Mouse (Mus musculus) forebrain, embryonic 14.5 days (tissue): ENCODE measurements at regions not wholly inside any gene's neighbourhood (a gene's known extent, or its start where the extent isn't known, plus 50 kb on each side); places are given as distances from the start of the nearest gene placed in this dataset.

Experiments
- ATAC-seq: fragments of 200-750 bp; cut with Nextera tagmentation; 2 replicates; pipeline ENCODE4 v1.8.0; 2017; ENCODE audit warnings: mild to moderate bottlenecking, moderate library complexity
- DNase-seq: peaks from one replicate; pipeline ENCODE4 v3.0.0-alpha.2; 2015; ENCODE audit warnings: low spot score
- H3K27ac ChIP-seq: fragments of 300-500 bp; sonication (generic); 2 replicates; pipeline ENCODE4 v1.5.1; 2014; ENCODE audit warnings: low read depth, mild to moderate bottlenecking, control low read depth, low read length, moderate library complexity
- H3K27me3 ChIP-seq: fragments of 300-500 bp; sonication (generic); replicated peaks from 2 replicates; pipeline ENCODE4 v1.6.1; 2014; ENCODE audit warnings: low read length, control low read depth, mixed read lengths; ENCODE audit not compliant: control insufficient read depth, insufficient read depth
- H3K36me3 ChIP-seq: fragments of 300-500 bp; sonication (generic); 2 replicates; pipeline ENCODE4 v1.6.1; 2014; ENCODE audit warnings: low read length, control low read depth; ENCODE audit not compliant: control insufficient read depth, insufficient read depth
- H3K4me1 ChIP-seq: fragments of 300-500 bp; sonication (generic); 2 replicates; pipeline ENCODE4 v1.6.1; 2014; ENCODE audit warnings: antibody characterized with exemption, low read length, control low read depth; ENCODE audit not compliant: control insufficient read depth, insufficient read depth
- H3K4me2 ChIP-seq: fragments of 300-500 bp; sonication (generic); 2 replicates; pipeline ENCODE4 v1.6.1; 2014; ENCODE audit warnings: mild to moderate bottlenecking, control low read depth, low read length
- H3K4me3 ChIP-seq: fragments of 300-500 bp; sonication (generic); 2 replicates; pipeline ENCODE4 v1.5.1; 2014; ENCODE audit warnings: low read depth, low read length, control low read depth
- H3K9ac ChIP-seq: fragments of 300-500 bp; sonication (generic); 2 replicates; pipeline ENCODE4 v1.6.1; 2014; ENCODE audit warnings: mild to moderate bottlenecking, low read length, control low read depth, moderate library complexity
- H3K9me3 ChIP-seq: fragments of 300-500 bp; sonication (generic); replicated peaks from 2 replicates; pipeline ENCODE4 v1.6.1; 2016; ENCODE audit warnings: low read length, control low read depth, mixed read lengths; ENCODE audit not compliant: control insufficient read depth
- WGBS: fragments of 180-500 bp; shearing (Covaris S2); extraction: QIAGEN DNeasy Blood & Tissue Kit; methylation state at CpG from one replicate; pipeline ENCODE4 v1.1.7; 2014; 5-methylcytosine and 5-hydroxymethylcytosine counted together

DNA sequence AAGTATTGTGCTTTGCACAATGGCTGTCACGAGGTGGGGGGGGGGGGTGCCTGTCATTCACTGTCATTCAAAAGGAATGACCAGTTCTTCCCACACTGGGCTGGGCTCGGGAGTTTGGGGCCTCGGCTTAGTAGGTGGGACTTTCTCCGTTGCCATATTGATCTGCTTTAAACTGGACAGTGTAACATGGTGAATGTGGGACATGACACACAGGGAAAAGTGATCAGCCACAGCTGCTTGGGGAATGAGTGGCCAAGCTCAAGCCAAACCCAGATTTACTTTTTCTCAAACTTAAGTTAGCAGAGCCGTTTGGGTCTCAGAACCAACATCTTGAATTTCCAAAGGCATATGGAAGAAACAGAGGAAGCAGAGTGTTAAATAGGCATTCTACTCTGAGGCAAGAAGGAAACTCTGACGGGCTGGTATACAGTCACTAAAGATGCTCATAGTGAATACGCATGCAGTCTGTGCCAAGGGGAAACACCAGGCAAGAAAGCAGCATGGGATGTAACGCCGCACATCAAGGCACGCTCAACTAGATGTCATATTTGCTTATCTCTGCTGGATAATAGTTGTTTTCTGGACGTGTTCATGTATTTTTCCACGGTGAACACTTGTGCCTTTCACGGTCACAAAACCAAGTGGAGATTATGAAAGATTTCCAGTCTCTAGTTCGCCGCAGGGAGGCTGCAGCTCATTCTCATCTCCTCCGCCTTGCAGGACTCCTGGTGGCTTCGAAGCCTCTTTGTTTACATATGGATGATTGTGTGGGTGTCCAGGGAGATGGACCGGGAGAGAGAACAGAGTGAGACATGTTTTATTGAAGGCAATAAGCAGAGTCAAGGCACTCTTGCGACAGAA is 72.3 kb upstream of the 1700024P04Rik start:
- H3K27ac ChIP-seq = no peak overlapping the region
- H3K4me3 ChIP-seq = no peak overlapping the region
- H3K4me2 ChIP-seq = no peak overlapping the region
- no peaks in the 10 kb centered on the region for H3K4me1 ChIP-seq
- no peaks in the 10 kb centered on the region for H3K36me3 ChIP-seq
- 74% methylated on average over 19 of the region's 19 CpGs for WGBS
- no peak overlapping the region for H3K9ac ChIP-seq
- H3K27me3 ChIP-seq = no peaks in the 10 kb centered on the region
- ATAC-seq = no peak
- H3K9me3 ChIP-seq = no peaks in the 10 kb centered on the region
- DNase-seq = no peak

DNA sequence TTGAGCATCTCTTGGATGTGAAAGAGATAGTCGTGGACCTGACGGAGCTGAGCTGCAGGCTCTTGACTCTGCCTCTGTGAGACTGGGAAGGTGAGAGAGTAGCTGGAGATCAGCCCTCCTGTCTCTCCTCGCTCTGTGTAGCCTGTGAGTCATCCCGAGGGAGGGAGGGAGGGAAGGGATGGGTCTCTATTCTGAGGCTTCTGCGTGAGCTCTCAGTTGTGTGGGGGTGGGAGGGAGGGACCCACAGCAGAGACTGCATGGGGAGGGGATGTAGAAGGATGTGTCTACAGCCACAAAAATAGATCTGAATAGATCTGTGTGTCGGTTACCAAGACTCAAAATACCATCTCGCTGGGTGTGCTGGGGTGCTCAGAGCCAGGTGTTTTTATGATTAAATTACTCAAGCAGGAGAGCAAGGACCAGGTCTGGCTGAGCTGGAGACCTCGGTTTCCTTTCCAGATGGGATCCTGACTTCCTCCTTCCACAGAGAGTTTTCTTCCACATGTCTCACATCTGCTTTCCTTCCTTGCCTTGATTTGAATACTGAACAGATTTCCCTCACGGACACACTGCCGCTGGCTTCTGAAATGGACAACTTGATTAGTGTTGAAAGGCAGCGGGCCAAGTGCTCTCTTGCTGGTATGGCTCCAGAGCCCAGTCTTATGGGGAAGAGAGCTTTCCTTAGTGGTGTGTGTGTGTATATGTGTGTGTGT is 71.4 kb upstream of the 1700024P04Rik start:
- H3K27ac ChIP-seq = no peak overlapping the region
- no peaks in the 10 kb centered on the region for H3K36me3 ChIP-seq
- DNase-seq = no peak
- H3K9me3 ChIP-seq = no peaks in the 10 kb centered on the region
- no peak overlapping the region for H3K4me3 ChIP-seq
- no peak overlapping the region for H3K4me2 ChIP-seq
- no peak overlapping the region for H3K9ac ChIP-seq
- 55% methylated on average over 11 of the region's 11 CpGs for WGBS
- H3K27me3 ChIP-seq = no peaks in the 10 kb centered on the region
- ATAC-seq = no peak
- no peaks in the 10 kb centered on the region for H3K4me1 ChIP-seq

DNA sequence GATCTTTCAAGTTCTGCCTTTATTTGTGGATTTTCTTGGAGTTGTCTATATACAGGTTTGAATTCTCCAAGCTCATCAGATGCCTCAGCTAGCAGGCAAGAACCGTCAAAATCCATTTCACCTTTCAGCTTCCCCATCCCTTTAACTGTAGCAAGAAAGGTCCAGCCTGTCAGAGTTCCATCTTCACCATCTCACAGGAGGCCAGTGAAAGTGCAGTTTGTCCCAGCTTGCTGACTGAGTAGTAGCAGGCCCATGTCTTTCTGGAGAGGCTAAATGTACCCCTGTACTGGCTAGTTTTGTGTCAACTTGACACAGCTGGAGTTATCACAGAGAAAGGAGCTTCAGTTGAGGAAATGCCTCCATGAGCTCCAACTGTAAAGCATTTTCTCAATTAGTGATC is 67.7 kb upstream of the 1700024P04Rik start:
- H3K4me1 ChIP-seq = no peaks in the 10 kb centered on the region
- no peaks in the 10 kb centered on the region for H3K27me3 ChIP-seq
- no peak overlapping the region for H3K4me3 ChIP-seq
- ATAC-seq = no peak
- H3K9ac ChIP-seq = no peak overlapping the region
- no peaks in the 10 kb centered on the region for H3K9me3 ChIP-seq
- 94% methylated on average over 1 of the region's 1 CpGs for WGBS
- H3K27ac ChIP-seq = no peak overlapping the region
- no peaks in the 10 kb centered on the region for H3K36me3 ChIP-seq
- no peak for DNase-seq
- no peak overlapping the region for H3K4me2 ChIP-seq

DNA sequence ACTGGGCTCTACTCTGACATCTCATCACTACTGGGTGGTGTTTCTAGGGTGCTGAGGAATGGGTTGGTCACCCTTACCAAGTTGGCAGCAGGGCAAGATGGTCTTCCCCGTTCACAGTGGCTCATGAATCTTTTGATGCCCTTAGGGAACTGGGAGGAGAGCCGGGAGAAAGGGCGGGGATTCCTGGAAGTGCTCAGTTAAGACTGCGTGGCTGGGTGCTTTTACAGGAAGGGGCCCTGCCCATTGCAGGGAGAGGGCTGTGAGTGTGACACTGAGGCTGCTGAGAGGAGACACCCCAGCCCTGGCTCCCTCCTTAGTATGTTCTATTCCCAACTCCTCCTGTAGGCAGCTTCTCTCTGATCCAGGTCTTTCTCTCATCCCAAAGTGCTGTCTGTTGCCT is 65.3 kb upstream of the 1700024P04Rik start:
- H3K4me3 ChIP-seq = no peak overlapping the region
- 55% methylated on average over 4 of the region's 4 CpGs for WGBS
- H3K4me1 ChIP-seq = no peaks in the 10 kb centered on the region
- no peak for DNase-seq
- H3K9me3 ChIP-seq = no peaks in the 10 kb centered on the region
- H3K27ac ChIP-seq = no peak overlapping the region
- ATAC-seq = no peak
- no peaks in the 10 kb centered on the region for H3K27me3 ChIP-seq
- H3K4me2 ChIP-seq = no peak overlapping the region
- no peaks in the 10 kb centered on the region for H3K36me3 ChIP-seq
- H3K9ac ChIP-seq = no peak overlapping the region

DNA sequence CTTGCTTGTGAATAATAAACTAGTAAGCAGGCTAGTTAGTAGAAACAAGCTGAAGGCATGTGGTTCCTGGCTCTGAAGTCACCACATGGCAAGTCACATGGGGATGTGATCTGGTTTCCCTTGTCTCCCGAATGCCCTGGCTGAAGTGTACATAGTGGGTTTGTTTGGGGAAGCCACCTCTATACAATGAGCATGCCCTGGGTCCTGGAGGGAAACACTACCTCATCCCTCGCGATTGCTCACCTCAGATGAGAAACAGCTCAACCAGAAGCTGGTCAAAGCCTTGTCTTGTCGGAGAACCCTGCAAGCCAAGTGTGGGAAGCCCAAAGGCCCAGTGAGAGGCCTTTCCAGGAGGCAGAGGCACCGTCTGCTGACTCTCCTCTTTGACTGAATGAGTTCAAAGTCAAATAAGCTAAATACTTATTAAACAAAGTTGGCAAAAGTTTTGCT is 64.3 kb upstream of the 1700024P04Rik start:
- Histone ChIP-seq H3K4me3 (no peak overlapping the region), H3K9ac (no peak overlapping the region), H3K4me2 (no peak overlapping the region), H3K36me3 (no peaks in the 10 kb centered on the region), H3K27ac (no peak overlapping the region), H3K9me3 (no peaks in the 10 kb centered on the region), H3K4me1 (no peaks in the 10 kb centered on the region), H3K27me3 (no peaks in the 10 kb centered on the region)
- ATAC-seq (no peak), DNase-seq (no peak)
- WGBS = 82% methylated on average over 5 of the region's 5 CpGs

DNA sequence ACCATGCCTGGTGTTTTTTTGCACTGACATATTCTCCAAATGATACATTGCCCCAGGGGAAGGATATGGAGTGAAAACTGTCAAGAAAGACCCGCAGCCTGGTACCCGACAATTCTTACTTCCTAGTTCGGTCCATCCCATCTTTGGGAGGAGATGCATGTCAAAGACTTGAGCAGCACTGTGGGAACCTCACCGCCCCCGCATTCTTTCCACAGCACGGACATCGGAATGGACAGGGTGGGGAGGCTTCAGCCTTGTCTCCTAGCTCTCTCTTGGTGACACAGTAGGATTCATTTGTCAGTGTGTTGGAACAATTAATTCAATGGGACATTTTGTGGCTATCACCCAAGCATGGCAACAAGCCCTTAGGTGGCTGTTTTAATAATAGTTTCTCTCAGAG is 62.9 kb upstream of the 1700024P04Rik start:
- Histone ChIP-seq H3K27me3 (no peaks in the 10 kb centered on the region), H3K27ac (no peak overlapping the region), H3K4me1 (no peaks in the 10 kb centered on the region), H3K9ac (no peak overlapping the region), H3K4me2 (no peak overlapping the region), H3K36me3 (no peaks in the 10 kb centered on the region), H3K9me3 (no peaks in the 10 kb centered on the region), H3K4me3 (no peak overlapping the region)
- no peak for DNase-seq
- ATAC-seq = no peak
- 93% methylated on average over 7 of the region's 7 CpGs for WGBS

DNA sequence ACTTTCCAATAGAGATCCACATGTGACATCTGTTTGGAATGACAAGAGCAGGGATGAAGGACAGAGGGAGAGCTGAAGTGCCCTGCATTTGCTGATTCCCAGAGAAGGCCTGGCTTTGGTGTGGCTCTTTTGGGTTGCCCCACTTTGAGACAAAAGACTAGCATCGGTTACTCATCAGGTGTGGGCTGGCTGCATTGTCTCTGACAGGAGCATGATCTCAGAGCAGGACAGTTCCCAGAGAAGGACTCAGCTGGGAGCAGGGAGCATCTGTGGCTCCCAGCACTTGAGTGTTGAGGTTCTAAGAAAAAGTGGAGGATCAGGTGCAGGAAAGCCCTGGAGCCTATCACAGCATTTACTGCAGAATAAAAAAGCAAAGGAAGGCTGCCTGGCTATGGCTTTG is 62.4 kb upstream of the 1700024P04Rik start:
- 71% methylated on average over 1 of the region's 1 CpGs for whole genome bisulfite sequencing
- Histone ChIP-seq H3K4me3 (no peak overlapping the region), H3K4me1 (no peaks in the 10 kb centered on the region), H3K27me3 (no peaks in the 10 kb centered on the region), H3K9ac (no peak overlapping the region), H3K4me2 (no peak overlapping the region), H3K36me3 (no peaks in the 10 kb centered on the region), H3K9me3 (no peaks in the 10 kb centered on the region), H3K27ac (no peak overlapping the region)
- DNase-seq (no peak), ATAC-seq (no peak)

DNA sequence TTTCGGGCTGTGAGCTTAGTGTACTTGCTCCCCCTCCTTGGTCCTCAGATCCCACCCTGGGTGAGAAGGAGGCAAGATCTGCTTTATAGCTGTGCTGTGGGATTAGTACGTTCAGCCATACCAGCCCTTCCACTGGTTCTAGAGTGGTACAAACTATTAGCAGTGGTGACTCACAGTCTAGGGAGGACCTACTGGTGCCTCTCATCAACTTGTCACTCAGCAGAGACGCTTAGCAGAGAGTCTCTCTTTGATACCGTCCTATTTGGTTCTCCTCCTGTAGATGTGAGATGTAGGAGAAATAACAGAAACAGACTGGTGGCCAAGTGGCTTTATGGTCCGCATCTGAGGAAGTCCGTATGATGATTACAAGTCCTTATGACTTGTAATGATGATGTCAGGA is 57.7 kb upstream of the 1700024P04Rik start:
- no peaks in the 10 kb centered on the region for H3K36me3 ChIP-seq
- no peak overlapping the region for H3K9ac ChIP-seq
- H3K27ac ChIP-seq = no peak overlapping the region
- ATAC-seq (no peak), DNase-seq (no peak)
- H3K4me3 ChIP-seq = no peak overlapping the region
- H3K4me1 ChIP-seq = no peaks in the 10 kb centered on the region
- no peaks in the 10 kb centered on the region for H3K27me3 ChIP-seq
- no peaks in the 10 kb centered on the region for H3K9me3 ChIP-seq
- 92% methylated on average over 6 of the region's 6 CpGs for WGBS
- no peak overlapping the region for H3K4me2 ChIP-seq

DNA sequence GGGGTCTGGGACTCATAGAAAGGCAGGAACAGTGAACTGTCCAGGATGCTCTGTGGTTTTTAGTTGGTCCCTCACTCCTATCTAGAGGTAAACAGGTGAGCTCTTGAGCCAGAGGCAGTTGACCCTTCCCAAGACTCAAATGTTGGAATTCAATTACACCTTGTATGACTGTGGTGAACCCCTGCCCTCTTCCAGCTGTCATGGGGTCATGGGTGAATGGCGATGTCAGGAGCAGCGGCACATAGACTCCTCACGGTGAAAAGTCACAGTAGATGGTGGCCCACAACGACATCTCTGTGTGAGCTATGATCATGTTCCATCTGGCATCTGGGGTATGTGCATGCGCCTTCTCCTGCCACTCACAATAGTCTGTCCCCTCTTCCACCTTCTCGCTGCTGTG is 56.9 kb upstream of the 1700024P04Rik start:
- ATAC-seq = no peak

More for the DNA sequence above, 56.9 kb upstream of the 1700024P04Rik start:
- H3K27ac ChIP-seq = no peak overlapping the region
- H3K4me2 ChIP-seq = no peak overlapping the region
- no peaks in the 10 kb centered on the region for H3K36me3 ChIP-seq
- 96% methylated on average over 6 of the region's 6 CpGs for WGBS
- H3K9ac ChIP-seq = no peak overlapping the region
- H3K4me3 ChIP-seq = no peak overlapping the region
- no peaks in the 10 kb centered on the region for H3K27me3 ChIP-seq
- DNase-seq = no peak
- H3K9me3 ChIP-seq = no peaks in the 10 kb centered on the region
- H3K4me1 ChIP-seq = no peaks in the 10 kb centered on the region
